Mouse (Mus musculus) kidney, adult 2 months (tissue): ENCODE data around the gene Rtn4ip1. TPM values are rescaled to one million over a fixed set of nuclear protein-coding genes. Genes with fewer than 3 reads are reported as not detected.
"Not testable (repeated sequence)": the region's sequence is repeated elsewhere in the genome, so short reads cannot be mapped to it uniquely, and the experiment has no call there.

Experiments
- DNase-seq: peaks from one replicate; pipeline ENCODE4 v3.0.0; 2021
- H3K27ac ChIP-seq: fragments of 200-500 bp; 2 replicates; pipeline ENCODE4 v1.5.1; 2012; ENCODE audit warnings: low read depth, low read length, control low read depth, inconsistent platforms; ENCODE audit not compliant: insufficient read depth
- H3K27me3 ChIP-seq: fragments of 200-500 bp; replicated peaks from 2 replicates; pipeline ENCODE4 v1.6.1; 2012; ENCODE audit warnings: mild to moderate bottlenecking, moderate library complexity, low read length, inconsistent platforms; ENCODE audit not compliant: control insufficient read depth, insufficient read depth
- H3K36me3 ChIP-seq: fragments of 200-500 bp; 2 replicates; pipeline ENCODE4 v1.6.1; 2012; ENCODE audit warnings: mild to moderate bottlenecking, moderate library complexity, low read length, inconsistent platforms; ENCODE audit not compliant: control insufficient read depth, insufficient read depth
- H3K4me1 ChIP-seq: fragments of 200-500 bp; 2 replicates; pipeline ENCODE4 v1.6.1; 2011; ENCODE audit warnings: low read length; ENCODE audit not compliant: control insufficient read depth, insufficient read depth
- H3K4me3 ChIP-seq: fragments of 200-500 bp; 2 replicates; pipeline ENCODE4 v1.5.1; 2011; ENCODE audit warnings: mild to moderate bottlenecking, low read depth, low read length, control low read depth; ENCODE audit not compliant: insufficient read depth
- CTCF ChIP-seq: fragments of 200-500 bp; conservative IDR thresholded peaks from 2 replicates; pipeline ENCODE4 v1.5.1; 2011; ENCODE audit warnings: low read depth, mild to moderate bottlenecking, control low read depth, low read length, moderate library complexity, mixed read lengths; ENCODE audit not compliant: insufficient read depth, insufficient read length
- POLR2A ChIP-seq: fragments of 200-500 bp; IDR thresholded peaks from one replicate; pipeline ENCODE4 v1.6.1; 2011; ENCODE audit warnings: low read depth, low read length, control low read depth
- WGBS: fragments of 180-500 bp; shearing (Covaris S2); methylation state at CpG from one replicate; pipeline ENCODE4 v1.1.7; 2018; 5-methylcytosine and 5-hydroxymethylcytosine counted together
- polyA plus RNA-seq: library from polyadenylated mRNA; depleted of rRNA; stranded (reverse); fragments of >200 nt; gene quantifications from 2 replicates; pipeline ENCODE4 v1.2.3, GENCODE M21; 2012

Gene Rtn4ip1
- polyA plus RNA-seq, 1 experiment, result 34.8 TPM

DNA sequence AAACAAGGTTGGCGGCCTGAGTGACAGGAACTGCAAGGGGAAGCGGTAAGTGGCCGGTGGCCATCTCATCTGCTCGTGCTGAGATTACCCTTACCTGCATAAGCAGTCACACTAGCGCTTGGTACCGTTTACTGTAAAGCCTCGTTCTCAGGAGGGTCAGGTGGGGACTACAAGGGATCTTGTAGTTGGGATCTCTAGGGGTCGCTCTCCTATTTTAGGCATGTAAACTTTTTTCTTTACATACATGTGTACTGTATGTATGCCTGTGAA is 9.2 kb downstream of the Rtn4ip1 start:
- DNase-seq, result no peak
- Histone ChIP-seq H3K36me3 (no peaks in the 10 kb centered on the region), H3K4me3 (no peak overlapping the region), H3K27ac (no peak overlapping the region), H3K27me3 (no peaks in the 10 kb centered on the region), H3K4me1 (no peaks in the 10 kb centered on the region)
- no peak for TF ChIP-seq POLR2A
- no peak for TF ChIP-seq CTCF
- WGBS, result 88% methylated on average over 8 of the region's 8 CpGs

DNA sequence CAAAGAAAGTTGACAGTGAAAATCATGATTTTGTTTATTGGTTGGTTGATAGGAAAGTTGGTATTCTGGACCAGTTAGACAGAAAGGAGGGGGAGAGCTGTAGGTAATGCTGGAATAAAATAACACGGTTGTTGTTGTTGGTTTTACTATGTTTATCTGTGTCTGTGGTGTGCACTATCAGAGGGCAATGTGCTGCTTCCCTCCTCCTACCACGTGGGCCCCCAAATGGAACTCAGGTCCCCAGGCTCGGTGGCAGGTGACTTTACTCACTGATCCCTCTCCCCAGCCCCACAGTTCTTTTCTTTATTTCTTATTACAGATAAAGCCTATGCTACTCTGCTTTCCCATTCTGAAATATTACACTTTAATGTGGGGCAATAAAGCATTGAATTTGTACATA is 10.6 kb downstream of the Rtn4ip1 start:
- H3K4me3 ChIP-seq, result no peak overlapping the region
- WGBS, result 80% methylated on average over 3 of the region's 3 CpGs
- H3K36me3 ChIP-seq, result no peaks in the 10 kb centered on the region
- no peaks in the 10 kb centered on the region for H3K27me3 ChIP-seq
- H3K4me1 ChIP-seq, result no peaks in the 10 kb centered on the region
- no peak overlapping the region for H3K27ac ChIP-seq
- no peak for TF ChIP-seq POLR2A
- no peak for TF ChIP-seq CTCF
- no peak for DNase-seq

DNA sequence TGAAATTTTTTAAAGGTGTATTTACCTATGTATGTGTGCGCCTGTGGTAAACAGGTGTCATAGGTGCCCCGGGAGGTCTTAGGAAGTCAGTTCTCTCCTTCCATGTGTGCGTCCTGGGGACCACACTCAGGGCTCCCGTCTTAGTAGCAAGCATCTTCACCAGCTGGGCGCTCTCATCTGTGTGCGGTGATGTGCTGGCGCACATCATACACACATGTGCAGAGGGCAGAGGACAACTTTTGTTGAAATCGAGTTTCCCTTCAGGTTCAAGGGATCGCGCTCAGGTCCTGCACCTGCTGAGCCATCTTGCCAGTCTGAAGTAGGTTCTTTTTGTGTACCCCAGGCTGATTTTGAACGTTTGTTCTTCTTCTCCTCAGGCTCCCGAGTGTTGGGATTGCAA is 14.6 kb downstream of the Rtn4ip1 start:
- Histone ChIP-seq H3K27me3 (no peaks in the 10 kb centered on the region), H3K4me3 (no peak overlapping the region), H3K27ac (no peak overlapping the region), H3K4me1 (no peaks in the 10 kb centered on the region), H3K36me3 (no peaks in the 10 kb centered on the region)
- WGBS, result 88% methylated on average over 12 of the region's 12 CpGs
- no peak for DNase-seq
- TF ChIP-seq POLR2A (no peak), CTCF (no peak)

DNA sequence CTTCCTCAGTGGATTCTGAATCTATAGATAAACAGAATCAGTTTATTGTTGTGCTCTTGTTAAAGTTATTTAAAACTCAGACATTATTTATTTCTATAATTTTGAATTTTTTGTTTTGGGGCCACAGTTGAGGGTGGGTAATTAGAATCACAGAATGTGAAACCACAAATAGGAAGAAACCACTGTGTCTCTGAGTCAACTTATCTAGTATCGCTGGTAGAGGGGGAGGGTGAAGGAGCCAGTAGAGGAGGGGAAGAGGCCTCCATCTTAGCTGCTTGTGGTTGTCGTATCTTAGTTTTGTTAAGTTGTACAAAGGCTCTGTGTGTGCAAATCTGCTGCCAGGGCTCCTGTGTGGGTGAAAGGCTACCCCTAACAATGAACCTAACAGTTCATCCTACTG is 15.1 kb downstream of the Rtn4ip1 start:
- H3K27me3 ChIP-seq, result no peaks in the 10 kb centered on the region
- no peak overlapping the region for H3K4me3 ChIP-seq
- no peak for DNase-seq
- H3K36me3 ChIP-seq, result no peaks in the 10 kb centered on the region
- no peaks in the 10 kb centered on the region for H3K4me1 ChIP-seq
- 94% methylated on average over 2 of the region's 2 CpGs for WGBS
- TF ChIP-seq POLR2A, result no peak
- H3K27ac ChIP-seq, result no peak overlapping the region

DNA sequence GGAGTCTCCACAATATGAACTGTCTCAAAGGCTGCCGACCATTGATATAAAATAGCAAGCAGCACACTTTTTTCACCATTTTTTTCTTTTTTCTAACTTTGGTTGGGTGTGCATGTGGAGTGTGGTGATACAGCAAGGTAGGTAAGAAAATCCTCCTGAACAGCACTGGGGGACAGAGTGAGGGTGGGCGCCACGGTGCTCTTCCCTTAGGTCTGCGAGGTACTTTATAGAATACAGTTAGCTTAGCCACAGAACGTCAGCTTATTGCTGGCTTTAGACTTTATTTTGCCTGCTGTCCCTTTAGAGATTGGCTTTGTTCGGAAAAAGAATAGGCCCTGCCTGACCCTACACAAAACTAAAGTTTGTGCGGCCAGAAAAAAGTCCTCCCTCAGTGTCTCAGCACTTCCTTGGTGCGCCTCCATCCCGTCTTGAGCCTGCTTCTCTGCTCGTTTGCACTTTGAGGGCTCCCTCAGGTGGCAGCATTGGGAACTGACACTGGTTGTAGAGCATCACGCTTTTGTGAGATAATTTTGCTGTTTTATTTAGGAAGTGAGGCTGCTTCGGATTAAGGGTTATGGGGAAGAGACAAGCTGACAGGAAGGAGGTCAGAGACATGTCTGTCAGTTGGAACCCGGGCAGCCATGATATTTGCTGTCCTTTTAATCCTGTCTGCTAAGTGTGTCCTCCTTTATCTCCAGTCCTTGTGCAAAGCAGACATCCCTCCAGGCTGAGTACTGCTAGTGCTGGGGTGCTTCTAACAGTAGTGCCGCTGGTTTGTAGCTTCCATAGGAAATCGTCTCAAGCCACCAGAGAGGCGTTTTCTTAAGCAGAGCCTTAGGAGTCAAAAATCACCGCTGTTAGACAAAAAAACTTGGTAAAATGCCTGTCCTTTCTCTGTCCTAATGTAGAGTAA is 17.3 kb downstream of the Rtn4ip1 start:
- peak; percentile 87 for TF ChIP-seq CTCF
- TF ChIP-seq POLR2A, result no peak
- Histone ChIP-seq H3K27ac (no peak overlapping the region), H3K27me3 (no peaks in the 10 kb centered on the region), H3K4me1 (no peaks in the 10 kb centered on the region), H3K4me3 (no peak overlapping the region), H3K36me3 (no peaks in the 10 kb centered on the region)
- WGBS, result 46% methylated on average over 17 of the region's 17 CpGs
- DNase-seq, result peak; percentile 79

DNA sequence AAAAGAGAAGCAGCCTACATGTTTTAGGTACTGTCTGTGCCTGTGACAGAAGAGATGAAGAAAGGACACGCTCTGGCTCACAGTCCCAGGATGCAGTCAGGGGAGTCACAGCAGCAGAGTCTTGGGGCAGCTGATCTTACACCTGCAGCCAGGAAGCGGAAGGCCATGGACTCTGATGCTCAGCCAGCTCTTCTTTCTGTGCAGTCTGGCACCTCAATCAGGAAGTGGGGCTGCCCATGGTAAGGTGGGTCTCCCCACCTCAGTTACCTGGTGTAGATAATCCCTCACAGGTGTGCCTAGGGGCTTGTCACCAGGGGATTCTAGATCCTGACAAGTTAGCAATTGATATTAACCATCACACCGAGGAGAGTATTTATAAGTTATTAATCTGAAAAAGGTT is 21.5 kb downstream of the Rtn4ip1 start:
- Histone ChIP-seq H3K27ac (no peak overlapping the region), H3K36me3 (no peaks in the 10 kb centered on the region), H3K4me3 (no peak overlapping the region), H3K27me3 (no peaks in the 10 kb centered on the region), H3K4me1 (no peaks in the 10 kb centered on the region)
- no peak for DNase-seq
- TF ChIP-seq POLR2A, result no peak
- no peak for TF ChIP-seq CTCF
- 88% methylated on average over 3 of the region's 3 CpGs for WGBS

DNA sequence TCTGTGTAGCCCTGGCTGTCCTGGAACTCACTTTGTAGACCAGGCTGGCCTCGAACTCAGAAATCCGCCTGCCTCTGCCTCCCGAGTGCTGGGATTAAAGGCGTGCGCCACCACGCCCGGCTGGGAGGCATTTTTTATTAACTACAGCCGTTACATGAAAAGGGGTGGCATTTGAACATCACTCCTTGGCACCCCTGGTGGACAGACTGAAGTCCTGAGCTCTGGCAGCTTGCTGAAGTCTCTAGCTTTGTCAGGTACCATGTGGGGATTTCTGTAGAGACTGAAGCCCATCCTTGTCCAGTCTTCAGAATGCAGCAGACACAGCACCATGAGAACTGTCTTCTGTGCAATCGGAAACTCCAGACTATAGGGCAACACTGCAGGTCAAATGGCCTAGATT is 24.2 kb downstream of the Rtn4ip1 start:
- H3K27me3 ChIP-seq, H3K4me1 ChIP-seq, H3K27ac ChIP-seq, H3K4me3 ChIP-seq, H3K36me3 ChIP-seq, DNase-seq: not testable (repeated sequence)
- WGBS, result 87% methylated on average over 9 of the region's 9 CpGs

DNA sequence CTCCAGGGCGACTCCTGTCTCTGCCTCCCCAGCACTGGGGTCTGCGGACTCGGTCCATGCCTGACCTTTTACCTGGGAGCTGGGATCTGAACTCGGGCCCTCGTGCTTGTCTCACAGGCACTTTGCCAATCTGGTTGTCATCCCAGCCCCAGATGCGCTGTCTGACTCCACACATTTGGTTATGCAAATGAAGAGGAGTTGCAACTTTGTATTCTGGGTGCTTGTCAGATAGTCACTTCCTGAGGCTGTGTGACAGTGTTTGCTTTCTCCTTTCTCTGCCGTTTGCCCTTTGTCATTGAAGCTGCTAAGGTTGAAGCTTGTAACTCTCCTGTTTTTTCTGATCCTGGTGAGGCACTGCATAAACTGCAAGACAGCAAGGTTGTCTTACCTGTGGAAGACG is 26.1 kb downstream of the Rtn4ip1 start:
- 74% methylated on average over 8 of the region's 8 CpGs for WGBS
- Histone ChIP-seq H3K36me3 (no peaks in the 10 kb centered on the region), H3K27me3 (no peaks in the 10 kb centered on the region), H3K4me3 (no peak overlapping the region), H3K27ac (no peak overlapping the region), H3K4me1 (no peaks in the 10 kb centered on the region)
- TF ChIP-seq POLR2A, result no peak
- no peak for TF ChIP-seq CTCF
- peak; percentile 38 for DNase-seq
